Mouse (Mus musculus): ENCODE measurements at regions not wholly inside any gene's neighbourhood (a gene's known extent, or its start where the extent isn't known, plus 50 kb on each side); places are given as distances from the start of the nearest gene placed in this dataset.

- TF ChIP-seq CTCF (IDR thresholded peaks at IDR 0.05; ENCODE audit: borderline replicate concordance, insufficient read depth, low read length): no peak
- no peak for TF ChIP-seq POLR2A (IDR thresholded peaks at IDR 0.05; ENCODE audit: low read depth, low read length)
These were observed 55.0 kb downstream of the Zfp648 start for GRCm38 (mm10) chr1:154255971-154256370.
